Mouse (Mus musculus) hindbrain, embryonic 15.5 days (tissue): ENCODE data around the gene Dclk1. TPM values are rescaled to one million over a fixed set of nuclear protein-coding genes. Genes with fewer than 3 reads are reported as not detected.
A peak's percentile ranks its signal among the peaks of the same experiment; 100 is the strongest.

Experiments used
- ATAC-seq: fragments of 200-750 bp; cut with Nextera tagmentation; 2 replicates; pipeline ENCODE4 v1.8.0; 2017; ENCODE audit warnings: low read depth, moderate number of reproducible peaks, moderate TSS enrichment; ENCODE audit not compliant: low FRiP score
- H3K27ac ChIP-seq: fragments of 300-500 bp; sonication (generic); replicated peaks from 2 replicates; pipeline ENCODE4 v1.5.1; 2015; ENCODE audit warnings: mild to moderate bottlenecking, inconsistent platforms
- H3K27me3 ChIP-seq: fragments of 300-500 bp; sonication (generic); 2 replicates; pipeline ENCODE4 v1.6.1; 2015; ENCODE audit warnings: control low read depth, inconsistent platforms
- H3K36me3 ChIP-seq: fragments of 300-500 bp; sonication (generic); 2 replicates; pipeline ENCODE4 v1.6.1; 2015; ENCODE audit warnings: control low read depth, inconsistent platforms
- H3K4me1 ChIP-seq: fragments of 300-500 bp; sonication (generic); replicated peaks from 2 replicates; pipeline ENCODE4 v1.6.1; 2015; ENCODE audit warnings: control low read depth, inconsistent platforms
- H3K4me2 ChIP-seq: fragments of 300-500 bp; sonication (generic); 2 replicates; pipeline ENCODE4 v1.6.1; 2015; ENCODE audit warnings: moderate library complexity, mild to moderate bottlenecking, inconsistent platforms
- H3K4me3 ChIP-seq: fragments of 300-500 bp; sonication (generic); 2 replicates; pipeline ENCODE4 v1.5.1; 2015; ENCODE audit warnings: mild to moderate bottlenecking, inconsistent platforms
- H3K9ac ChIP-seq: fragments of 300-500 bp; sonication (generic); 2 replicates; pipeline ENCODE4 v1.6.1; 2015; ENCODE audit warnings: inconsistent platforms
- H3K9me3 ChIP-seq: fragments of 300-500 bp; sonication (generic); 2 replicates; pipeline ENCODE4 v1.6.1; 2016; ENCODE audit warnings: control low read depth, inconsistent platforms
- WGBS: fragments of 180-500 bp; shearing (Covaris S2); methylation state at CpG from one replicate; pipeline ENCODE4 v1.1.7; 2015; 5-methylcytosine and 5-hydroxymethylcytosine counted together
- polyA plus RNA-seq: library from polyadenylated mRNA; unstranded; fragments of >200 nt; fragmentation: Nextera tagmentation; extraction: Ambion mirVana; gene quantifications from 2 replicates; pipeline ENCODE4 v1.2.1, GENCODE M21; 2015

Dclk1 gene
- polyA plus RNA-seq, 1 experiment from 2014 or later: 266 TPM

GRCm38 (mm10) chr3:55373689-55374088 lies 131.5 kb downstream of the Dclk1 start:
- Histone ChIP-seq H3K27ac (peak overlapping the region; percentile 92), H3K4me3 (peak overlapping the region; percentile 32), H3K27me3 (no peaks in the 10 kb centered on the region), H3K9me3 (no peaks in the 10 kb centered on the region), H3K4me2 (peak overlapping the region; percentile 56), H3K4me1 (peaks cover 20% of the 10 kb centered on the region), H3K36me3 (no peaks in the 10 kb centered on the region), H3K9ac (peak overlapping the region; percentile 44)
- WGBS: 2% methylated on average over 11 of the region's 11 CpGs
- peak; percentile 93 for ATAC-seq

DNA sequence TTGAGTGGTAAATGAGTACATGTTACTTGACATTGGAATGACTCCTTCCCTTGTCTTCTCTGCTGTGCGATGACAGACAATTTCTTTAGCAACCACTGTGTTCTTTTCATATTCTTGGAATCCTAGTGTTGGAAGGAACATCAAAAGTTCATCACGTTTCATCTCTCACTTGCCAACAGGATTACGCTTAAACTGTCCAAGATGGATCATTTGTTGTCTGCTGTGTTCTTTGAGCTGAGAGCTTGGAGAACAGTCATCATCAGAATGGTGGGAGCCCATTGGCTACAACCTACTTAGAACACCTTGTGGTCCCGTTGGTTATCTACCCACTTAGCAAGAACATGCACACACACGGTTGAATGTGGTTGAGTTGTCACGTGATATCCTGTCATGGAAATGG lies 136.4 kb downstream of the Dclk1 start:
- Histone ChIP-seq H3K9me3 (no peaks in the 10 kb centered on the region), H3K4me1 (peaks cover 25% of the 10 kb centered on the region), H3K36me3 (no peaks in the 10 kb centered on the region), H3K9ac (no peak overlapping the region), H3K4me2 (no peak overlapping the region), H3K27me3 (no peaks in the 10 kb centered on the region), H3K4me3 (no peak overlapping the region), H3K27ac (no peak overlapping the region)
- no peak for ATAC-seq
- whole genome bisulfite sequencing: 97% methylated on average over 6 of the region's 6 CpGs

DNA sequence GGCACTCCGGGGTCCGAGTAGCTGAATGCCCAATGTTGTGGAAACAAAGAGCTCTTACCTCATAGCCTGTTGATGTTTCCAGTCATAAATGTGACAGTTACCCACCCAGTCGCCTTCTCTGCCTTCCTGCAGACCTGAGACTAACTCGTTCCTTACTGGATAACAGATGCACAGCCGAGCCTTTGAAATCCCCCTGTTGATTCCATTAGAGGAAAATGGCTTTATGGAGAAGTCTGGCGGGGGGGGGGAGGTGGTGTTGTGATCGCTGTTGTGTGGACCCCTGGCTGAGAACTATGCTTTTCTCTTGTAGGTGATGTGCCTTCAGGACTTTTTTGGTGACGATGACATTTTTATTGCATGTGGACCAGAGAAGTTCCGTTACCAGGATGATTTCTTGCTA lies 138.3 kb downstream of the Dclk1 start:
- Histone ChIP-seq H3K27me3 (no peaks in the 10 kb centered on the region), H3K9ac (no peak overlapping the region), H3K9me3 (no peaks in the 10 kb centered on the region), H3K27ac (no peak overlapping the region), H3K4me2 (no peak overlapping the region), H3K36me3 (no peaks in the 10 kb centered on the region), H3K4me1 (peaks cover 7% of the 10 kb centered on the region), H3K4me3 (no peak overlapping the region)
- WGBS: 43% methylated on average over 9 of the region's 9 CpGs
- ATAC-seq: no peak

DNA sequence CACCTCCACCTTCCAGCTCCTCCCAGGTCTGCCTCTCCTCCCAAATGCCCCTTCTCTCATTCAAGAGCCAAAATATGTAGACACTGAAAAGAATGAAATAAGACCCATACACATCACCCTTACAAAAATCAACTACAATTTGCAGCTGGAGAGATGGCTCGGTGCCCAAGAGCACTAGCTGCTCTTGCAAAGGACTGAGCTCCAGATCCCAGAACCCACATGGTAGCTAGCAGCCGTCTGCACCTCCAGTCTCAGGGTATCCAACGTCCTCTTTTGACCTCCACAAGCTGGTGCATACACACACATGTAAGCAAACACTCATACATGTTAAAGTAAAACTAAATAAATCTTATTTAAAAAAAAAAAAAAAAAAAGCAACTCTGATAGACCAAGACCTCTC lies 150.4 kb downstream of the Dclk1 start:
- Histone ChIP-seq H3K4me2 (no peak overlapping the region), H3K9ac (no peak overlapping the region), H3K4me3 (no peak overlapping the region), H3K27ac (no peak overlapping the region), H3K36me3 (peaks cover 2% of the 10 kb centered on the region; the same call in 1 of the 2 replicates), H3K9me3 (no peaks in the 10 kb centered on the region), H3K4me1 (peaks cover 11% of the 10 kb centered on the region), H3K27me3 (no peaks in the 10 kb centered on the region)
- ATAC-seq: no peak
- WGBS: 76% methylated on average over 3 of the region's 3 CpGs

DNA sequence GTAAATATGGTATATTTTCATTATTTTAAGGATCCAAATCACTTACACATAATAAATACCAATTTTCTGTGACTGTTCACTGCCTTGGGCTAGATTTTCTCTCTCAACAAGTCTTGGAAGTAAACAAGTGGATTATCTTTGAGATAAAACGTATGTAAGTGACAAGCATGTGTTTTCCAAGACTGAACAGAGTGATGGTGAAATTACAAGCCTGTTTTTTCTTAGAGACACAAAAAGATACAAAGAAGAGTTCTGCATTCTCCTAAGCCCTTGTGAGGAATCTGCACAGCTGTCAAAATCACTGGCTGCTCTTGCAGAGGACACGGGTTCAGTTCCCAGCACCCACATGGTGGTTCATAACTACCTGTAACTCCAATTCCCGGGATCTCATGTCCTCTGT lies 151.4 kb downstream of the Dclk1 start:
- Histone ChIP-seq H3K27me3 (no peaks in the 10 kb centered on the region), H3K27ac (no peak overlapping the region), H3K9me3 (no peaks in the 10 kb centered on the region), H3K4me1 (peaks cover 20% of the 10 kb centered on the region), H3K9ac (no peak overlapping the region), H3K36me3 (peaks cover 2% of the 10 kb centered on the region; the same call in 1 of the 2 replicates), H3K4me2 (no peak overlapping the region), H3K4me3 (no peak overlapping the region)
- ATAC-seq: no peak
- 89% methylated on average over 3 of the region's 3 CpGs for WGBS

- Histone ChIP-seq H3K4me1 (peaks cover 21% of the 10 kb centered on the region), H3K9me3 (no peaks in the 10 kb centered on the region), H3K27ac (peak overlapping the region; percentile 59; the same call in 1 of the 2 replicates), H3K36me3 (peaks cover 2% of the 10 kb centered on the region; the same call in 1 of the 2 replicates), H3K27me3 (no peaks in the 10 kb centered on the region), H3K4me3 (no peak overlapping the region), H3K4me2 (no peak overlapping the region), H3K9ac (no peak overlapping the region)
- WGBS: 36% methylated on average over 2 of the region's 2 CpGs
- no peak for ATAC-seq
Observed at GRCm38 (mm10) chr3:55396792-55397191, 154.6 kb downstream of the Dclk1 start.

DNA sequence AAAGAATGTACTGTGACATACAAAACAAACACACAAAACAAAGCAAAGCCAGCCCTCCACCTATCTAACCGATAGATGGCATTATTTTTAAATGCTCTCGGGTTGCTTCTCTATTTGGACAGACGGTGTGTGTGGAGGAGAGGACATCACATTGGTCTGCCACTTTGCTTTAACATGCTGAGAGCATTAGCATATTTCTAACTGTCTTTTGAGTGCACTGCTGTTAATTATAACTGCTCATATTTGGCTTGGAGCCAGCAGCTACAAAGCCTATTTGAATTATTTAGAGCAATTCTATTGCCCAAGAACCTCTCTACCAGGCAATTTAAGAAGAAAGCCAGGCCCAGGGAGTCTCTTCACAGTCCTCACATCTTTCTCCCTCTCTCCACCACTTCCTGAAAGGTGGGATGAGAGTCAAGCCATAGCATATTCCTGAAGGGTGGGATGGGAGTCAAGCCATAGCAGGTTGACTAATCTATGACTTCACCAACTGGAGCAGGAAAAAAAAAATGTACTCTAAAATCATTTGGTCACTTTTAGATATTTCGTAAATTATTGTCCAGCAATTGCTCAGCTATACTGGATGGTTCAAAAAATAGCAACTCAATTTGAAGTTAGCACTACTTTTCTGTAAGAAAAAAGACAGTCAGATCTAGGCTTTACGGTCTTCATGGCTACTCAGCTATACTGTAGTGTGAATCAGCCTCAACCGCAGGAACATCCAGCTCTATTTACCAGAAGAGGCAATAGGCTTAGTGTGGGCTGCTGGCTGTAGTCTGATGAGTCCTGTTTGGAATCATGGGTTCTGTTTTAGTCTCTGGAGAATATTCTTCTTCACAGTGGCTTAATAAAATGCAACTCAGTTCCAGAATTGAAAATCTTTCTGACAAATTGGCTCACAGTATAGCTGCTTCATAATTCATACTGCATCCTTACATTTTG lies 155.9 kb downstream of the Dclk1 start:
- H3K27me3 ChIP-seq: no peaks in the 10 kb centered on the region
- peak; percentile 41; the same call in 1 of the 2 replicates for ATAC-seq
- H3K9me3 ChIP-seq: no peaks in the 10 kb centered on the region
- no peak overlapping the region for H3K4me3 ChIP-seq
- H3K9ac ChIP-seq: no peak overlapping the region
- H3K36me3 ChIP-seq: peaks cover 2% of the 10 kb centered on the region; the same call in 1 of the 2 replicates
- H3K4me2 ChIP-seq: no peak overlapping the region
- peak overlapping the region; percentile 62 for H3K27ac ChIP-seq
- 63% methylated on average over 6 of the region's 6 CpGs for WGBS
- peaks cover 21% of the 10 kb centered on the region for H3K4me1 ChIP-seq

DNA sequence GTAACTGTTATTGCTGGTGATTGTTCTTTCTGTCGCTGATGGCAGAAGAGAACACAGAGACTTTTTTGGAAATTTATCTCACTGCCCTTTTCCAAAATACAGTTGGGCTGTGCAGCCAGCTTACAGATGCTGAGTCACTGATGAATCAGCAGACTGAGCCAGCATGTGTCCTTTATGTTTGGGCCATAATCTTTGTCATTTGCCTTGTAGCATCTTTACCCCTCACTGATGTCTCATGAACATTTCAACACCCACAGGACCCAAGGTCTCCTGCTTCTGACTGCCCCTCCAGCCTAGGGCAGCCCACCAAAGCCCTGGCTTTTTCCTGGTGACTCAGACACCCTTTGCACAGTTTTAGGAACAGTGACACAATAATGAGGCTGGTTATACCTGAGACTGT lies 159.1 kb downstream of the Dclk1 start:
- no peak for ATAC-seq
- no peaks in the 10 kb centered on the region for H3K36me3 ChIP-seq
- H3K9me3 ChIP-seq: no peaks in the 10 kb centered on the region
- no peak overlapping the region for H3K9ac ChIP-seq
- no peak overlapping the region for H3K4me2 ChIP-seq
- peaks cover 21% of the 10 kb centered on the region for H3K4me1 ChIP-seq
- H3K27ac ChIP-seq: no peak overlapping the region
- H3K27me3 ChIP-seq: no peaks in the 10 kb centered on the region
- 82% methylated on average over 1 of the region's 1 CpGs for WGBS
- H3K4me3 ChIP-seq: no peak overlapping the region

DNA sequence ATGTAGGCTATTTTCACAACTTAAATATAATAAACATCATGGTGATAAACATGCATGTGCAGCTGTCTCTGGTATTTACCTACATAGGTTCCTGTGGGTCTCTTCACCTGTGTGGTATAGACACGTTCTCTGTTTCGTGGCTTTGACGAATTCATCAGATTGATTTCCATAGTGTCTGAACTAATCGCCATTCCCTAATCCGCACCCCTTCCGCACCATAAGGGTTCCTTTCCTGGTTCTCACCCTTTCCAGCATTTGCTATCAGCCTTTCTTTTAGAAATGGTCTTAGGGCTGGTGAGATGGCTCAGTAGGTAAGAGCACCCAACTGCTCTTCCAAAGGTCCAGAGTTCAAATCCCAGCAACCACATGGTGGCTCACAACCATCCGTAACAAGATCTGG lies 162.6 kb downstream of the Dclk1 start:
- no peak for ATAC-seq
- no peak overlapping the region for H3K27ac ChIP-seq
- no peaks in the 10 kb centered on the region for H3K36me3 ChIP-seq
- 96% methylated on average over 7 of the region's 7 CpGs for WGBS
- no peaks in the 10 kb centered on the region for H3K4me1 ChIP-seq
- H3K27me3 ChIP-seq: no peaks in the 10 kb centered on the region
- no peak overlapping the region for H3K9ac ChIP-seq
- no peak overlapping the region for H3K4me2 ChIP-seq
- no peaks in the 10 kb centered on the region for H3K9me3 ChIP-seq
- H3K4me3 ChIP-seq: no peak overlapping the region

- Histone ChIP-seq H3K9me3 (no peaks in the 10 kb centered on the region), H3K36me3 (no peaks in the 10 kb centered on the region), H3K27me3 (no peaks in the 10 kb centered on the region), H3K4me3 (no peak overlapping the region), H3K4me1 (no peaks in the 10 kb centered on the region), H3K9ac (no peak overlapping the region), H3K4me2 (no peak overlapping the region), H3K27ac (no peak overlapping the region)
- no peak for ATAC-seq
- 68% methylated on average over 7 of the region's 7 CpGs for WGBS
Observed at GRCm38 (mm10) chr3:55406616-55407015, 164.5 kb downstream of the Dclk1 start.

DNA sequence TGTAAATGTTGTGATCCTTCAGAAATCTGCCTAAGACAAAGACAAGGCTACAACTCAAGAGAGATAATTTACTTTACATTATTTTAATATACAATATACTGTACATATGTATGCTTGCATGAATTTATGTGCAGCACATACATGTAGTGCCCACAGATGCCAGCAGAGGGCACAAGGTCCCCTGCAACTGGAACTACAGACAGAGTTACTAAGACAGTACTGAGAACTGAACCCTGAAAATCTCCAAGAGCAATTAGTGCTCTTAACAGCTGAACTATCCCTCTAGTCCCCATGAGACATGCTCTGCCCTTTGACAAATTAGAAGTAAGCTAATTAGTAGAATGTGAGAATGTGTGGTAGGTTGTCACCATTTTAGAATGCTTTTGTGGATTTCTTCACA lies 169.4 kb downstream of the Dclk1 start:
- H3K4me1 ChIP-seq: peaks cover 20% of the 10 kb centered on the region

GRCm38 (mm10) chr3:55415527-55415950 lies 173.4 kb downstream of the Dclk1 start:
- H3K4me3 ChIP-seq: no peak overlapping the region
- H3K27ac ChIP-seq: peak overlapping the region; percentile 90
- no peaks in the 10 kb centered on the region for H3K36me3 ChIP-seq
- WGBS: 3% methylated on average over 14 of the region's 14 CpGs
- peak overlapping the region; percentile 39; the same call in 1 of the 2 replicates for H3K9ac ChIP-seq
- peak overlapping the region; percentile 45 for H3K4me2 ChIP-seq
- no peaks in the 10 kb centered on the region for H3K27me3 ChIP-seq
- peaks cover 27% of the 10 kb centered on the region for H3K4me1 ChIP-seq
- peak; percentile 72 for ATAC-seq
- H3K9me3 ChIP-seq: no peaks in the 10 kb centered on the region

More for the DNA sequence above, 169.4 kb downstream of the Dclk1 start:
- H3K9ac ChIP-seq: no peak overlapping the region
- no peak overlapping the region for H3K27ac ChIP-seq
- ATAC-seq: no peak
- no peaks in the 10 kb centered on the region for H3K9me3 ChIP-seq
- H3K4me2 ChIP-seq: no peak overlapping the region
- H3K27me3 ChIP-seq: no peaks in the 10 kb centered on the region
- H3K4me3 ChIP-seq: no peak overlapping the region
- no peaks in the 10 kb centered on the region for H3K36me3 ChIP-seq
